Mouse (Mus musculus) liver, embryonic 16.5 days (tissue): Measurements from ENCODE around the gene Ubl5. TPM values are rescaled to one million over a fixed set of nuclear protein-coding genes. Genes with fewer than 3 reads are reported as not detected.
A peak's percentile ranks its signal among the peaks of the same experiment; 100 is the strongest.

Experiments used
- ATAC-seq: fragments of 200-750 bp; cut with Nextera tagmentation; 2 replicates; pipeline ENCODE4 v1.8.0; 2017; ENCODE audit warnings: low read depth, mild to moderate bottlenecking, moderate number of reproducible peaks, moderate library complexity
- H3K27ac ChIP-seq: fragments of 300-500 bp; sonication (generic); 2 replicates; pipeline ENCODE4 v1.5.1; 2014; ENCODE audit warnings: mild to moderate bottlenecking, low read length
- H3K27me3 ChIP-seq: fragments of 300-500 bp; sonication (generic); 2 replicates; pipeline ENCODE4 v1.6.1; 2014; ENCODE audit warnings: low read depth, low read length, mixed read lengths; ENCODE audit not compliant: control insufficient read depth, insufficient read depth
- H3K36me3 ChIP-seq: fragments of 300-500 bp; sonication (generic); 2 replicates; pipeline ENCODE4 v1.6.1; 2014; ENCODE audit warnings: mild to moderate bottlenecking; ENCODE audit not compliant: control insufficient read depth, insufficient read depth
- H3K4me1 ChIP-seq: fragments of 300-500 bp; sonication (generic); 2 replicates; pipeline ENCODE4 v1.6.1; 2014; ENCODE audit warnings: low read depth, low read length, mixed read lengths; ENCODE audit not compliant: control insufficient read depth
- H3K4me2 ChIP-seq: fragments of 300-500 bp; sonication (generic); 2 replicates; pipeline ENCODE4 v1.6.1; 2014; ENCODE audit warnings: low read depth, low read length, mixed read lengths
- H3K4me3 ChIP-seq: fragments of 300-500 bp; sonication (generic); 2 replicates; pipeline ENCODE4 v1.5.1; 2014; ENCODE audit warnings: low read depth, mild to moderate bottlenecking, low read length
- H3K9ac ChIP-seq: fragments of 300-500 bp; sonication (generic); 2 replicates; pipeline ENCODE4 v1.6.1; 2014; ENCODE audit warnings: low read depth, low read length
- H3K9me3 ChIP-seq: fragments of 300-500 bp; sonication (generic); replicated peaks from 2 replicates; pipeline ENCODE4 v1.6.1; 2016; ENCODE audit warnings: low read length; ENCODE audit not compliant: control insufficient read depth
- WGBS: fragments of 180-500 bp; shearing (Covaris S2); extraction: QIAGEN DNeasy Blood & Tissue Kit; methylation state at CpG from one replicate; pipeline ENCODE4 v1.1.7; 2014; ENCODE audit not compliant: insufficient replicate concordance; 5-methylcytosine and 5-hydroxymethylcytosine counted together
- polyA plus RNA-seq: library from polyadenylated mRNA; unstranded; fragments of >200 nt; fragmentation: Nextera tagmentation; extraction: Ambion mirVana; gene quantifications from 2 replicates; pipeline ENCODE4 v1.2.1, GENCODE M21; 2015

The Ubl5 gene
- 207 and 235 TPM in 2 replicates for polyA plus RNA-seq

DNA sequence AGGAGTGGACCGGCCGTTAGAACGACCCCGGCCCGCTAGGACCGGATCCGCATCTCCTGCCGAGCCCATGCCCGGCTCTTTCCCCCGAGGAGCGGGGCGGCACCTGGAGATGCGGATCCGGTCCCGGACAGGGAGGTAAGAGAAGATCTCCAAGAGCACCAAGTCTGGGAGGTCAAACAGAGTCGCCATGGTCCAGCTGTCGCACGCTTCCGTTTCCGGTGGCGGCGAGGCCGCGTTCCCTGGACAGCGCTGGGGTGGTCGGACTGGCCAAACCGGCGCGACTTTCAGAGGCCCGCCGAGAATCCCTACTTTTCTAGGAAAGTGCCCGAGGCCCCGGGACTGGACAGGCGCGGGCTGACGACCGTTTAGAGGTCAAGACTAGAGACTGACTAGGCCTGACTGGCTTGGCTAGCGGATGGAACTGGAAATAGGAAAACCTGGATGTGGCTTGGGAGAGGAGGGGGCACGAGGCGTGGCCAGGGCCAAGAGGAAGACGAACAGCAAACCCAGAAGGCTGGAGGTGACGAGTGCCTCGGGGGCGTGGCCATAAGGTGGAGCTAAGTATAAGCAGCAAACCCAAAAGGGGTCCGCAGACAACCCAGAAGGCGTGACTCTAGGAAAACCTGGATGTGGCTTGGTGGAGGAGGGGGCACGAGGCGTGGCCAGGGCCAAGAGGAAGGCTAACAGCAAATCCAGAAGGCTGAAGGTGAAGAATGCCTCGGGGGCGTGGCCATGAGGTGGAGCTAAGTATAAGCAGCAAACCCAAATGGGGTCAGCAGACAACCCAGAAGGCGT is at the start of gene Ubl5:
Gene Ubl5, plus strand, starts transcription at position 778 of the 795 bp plus-strand sequence.
- Histone ChIP-seq H3K9me3 (no peaks in the 10 kb centered on the region), H3K4me2 (peak within 1 kb of the TSS; percentile 99), H3K9ac (peak within 1 kb of the TSS; percentile 92), H3K36me3 (peaks cover 7% of the 10 kb centered on the region), H3K27ac (peak within 1 kb of the TSS; percentile 83), H3K4me3 (peak within 1 kb of the TSS; percentile 71), H3K27me3 (no peaks in the 10 kb centered on the region), H3K4me1 (peaks cover 33% of the 10 kb centered on the region)
- ATAC-seq, result peak; percentile 77
- 1% methylated on average over 51 of the region's 51 CpGs for WGBS

DNA sequence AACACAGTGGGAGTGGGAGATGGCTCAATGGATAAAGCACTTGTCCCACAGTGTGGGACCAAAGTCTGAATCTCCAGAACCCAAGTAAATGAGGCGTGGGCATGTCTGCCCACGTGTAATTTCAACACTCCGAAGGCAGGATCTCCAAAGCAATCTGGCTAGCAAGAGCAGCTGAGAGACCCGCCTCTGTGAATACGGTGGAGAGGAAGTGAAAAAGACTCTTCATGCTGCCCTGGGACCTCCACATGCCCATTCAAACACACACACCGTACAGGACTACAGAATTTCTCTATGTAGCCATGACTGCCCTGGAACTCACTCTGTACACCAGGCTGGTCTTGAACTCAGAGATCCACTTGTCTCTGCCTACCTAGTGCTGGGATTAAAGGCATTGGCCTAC is 41.4 kb upstream of the Ubl5 start:
- Histone ChIP-seq H3K27ac (no peak overlapping the region), H3K9ac (no peak overlapping the region), H3K4me1 (no peaks in the 10 kb centered on the region), H3K4me2 (no peak overlapping the region), H3K27me3 (no peaks in the 10 kb centered on the region; the same call in 1 of the 2 replicates), H3K36me3 (no peaks in the 10 kb centered on the region), H3K9me3 (no peaks in the 10 kb centered on the region), H3K4me3 (no peak overlapping the region)
- WGBS, result 56% methylated on average over 6 of the region's 6 CpGs
- no peak for ATAC-seq

DNA sequence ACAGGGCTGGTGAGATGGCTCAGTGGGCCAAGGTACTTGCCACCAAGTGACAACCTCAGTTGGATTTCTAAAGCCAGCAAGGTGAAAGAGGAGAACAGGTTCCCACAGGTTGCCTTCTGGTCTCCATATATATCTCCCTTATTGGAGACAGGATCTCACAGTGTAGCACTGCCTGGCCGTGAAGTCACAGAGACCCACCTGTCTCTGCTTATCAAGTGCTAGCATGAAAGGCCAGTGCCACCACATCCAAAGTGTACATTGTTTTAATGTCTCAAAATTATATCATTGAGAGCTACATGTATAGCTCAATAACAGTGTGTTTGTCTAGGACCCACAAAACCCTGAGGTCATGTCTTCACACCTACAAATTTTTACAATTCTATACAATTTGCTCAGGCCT is 36.4 kb upstream of the Ubl5 start:
- no peaks in the 10 kb centered on the region for H3K27me3 ChIP-seq
- H3K4me2 ChIP-seq, result no peak overlapping the region
- H3K9me3 ChIP-seq, result no peaks in the 10 kb centered on the region
- ATAC-seq, result no peak
- WGBS, result 67% methylated on average over 1 of the region's 1 CpGs
- H3K36me3 ChIP-seq, result no peaks in the 10 kb centered on the region
- H3K27ac ChIP-seq, result no peak overlapping the region
- H3K9ac ChIP-seq, result no peak overlapping the region
- no peak overlapping the region for H3K4me3 ChIP-seq
- H3K4me1 ChIP-seq, result no peaks in the 10 kb centered on the region

DNA sequence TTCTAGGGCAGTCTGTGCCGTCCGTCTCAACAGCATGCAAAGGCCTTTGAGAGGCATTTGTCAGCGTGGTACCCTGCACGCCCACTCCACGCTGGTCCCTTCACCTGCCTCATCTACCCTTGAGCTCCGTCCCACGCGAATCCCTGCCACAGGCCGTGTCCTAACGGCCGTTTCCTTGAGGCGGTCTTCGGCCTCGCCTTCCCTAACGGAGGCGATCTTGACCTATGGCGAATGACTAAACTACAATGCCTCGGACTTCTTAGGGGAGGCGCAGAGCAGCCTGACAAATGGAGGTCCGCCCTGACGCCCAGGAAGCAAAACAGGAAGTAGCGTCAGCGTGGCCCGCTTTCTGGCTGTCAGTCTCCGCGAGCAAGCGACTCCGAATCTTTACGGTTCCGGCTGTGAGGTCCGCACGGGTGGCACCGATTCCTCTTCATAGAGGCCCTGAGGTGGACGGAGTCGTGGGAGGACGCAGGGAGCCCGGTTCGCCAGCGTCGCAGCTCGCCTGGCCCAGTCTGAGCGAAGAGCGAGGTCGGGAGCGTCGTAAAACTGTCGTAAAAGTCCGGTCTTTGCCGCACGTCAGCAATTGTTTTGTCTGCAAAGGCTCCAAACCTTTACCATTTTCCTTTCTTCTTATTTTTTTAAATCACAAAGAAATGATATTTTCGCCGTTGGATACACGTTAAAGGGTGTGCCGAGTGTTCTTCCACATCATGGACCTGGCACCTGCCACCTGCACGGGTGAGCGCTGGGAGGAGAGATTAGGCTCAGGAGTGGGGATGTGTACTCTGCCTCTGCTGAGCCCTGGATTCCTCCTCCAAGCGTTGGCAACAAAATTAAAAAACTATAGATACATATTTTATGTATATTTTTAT is 35.3 kb upstream of the Ubl5 start:
- H3K9me3 ChIP-seq, result no peaks in the 10 kb centered on the region
- no peaks in the 10 kb centered on the region for H3K4me1 ChIP-seq
- peak overlapping the region; percentile 88 for H3K9ac ChIP-seq
- H3K27me3 ChIP-seq, result no peaks in the 10 kb centered on the region
- peak; percentile 87 for ATAC-seq
- peak overlapping the region; percentile 83 for H3K4me3 ChIP-seq
- H3K27ac ChIP-seq, result peak overlapping the region; percentile 92
- H3K4me2 ChIP-seq, result peak overlapping the region; percentile 90
- no peaks in the 10 kb centered on the region for H3K36me3 ChIP-seq
- WGBS, result 1% methylated on average over 57 of the region's 57 CpGs

DNA sequence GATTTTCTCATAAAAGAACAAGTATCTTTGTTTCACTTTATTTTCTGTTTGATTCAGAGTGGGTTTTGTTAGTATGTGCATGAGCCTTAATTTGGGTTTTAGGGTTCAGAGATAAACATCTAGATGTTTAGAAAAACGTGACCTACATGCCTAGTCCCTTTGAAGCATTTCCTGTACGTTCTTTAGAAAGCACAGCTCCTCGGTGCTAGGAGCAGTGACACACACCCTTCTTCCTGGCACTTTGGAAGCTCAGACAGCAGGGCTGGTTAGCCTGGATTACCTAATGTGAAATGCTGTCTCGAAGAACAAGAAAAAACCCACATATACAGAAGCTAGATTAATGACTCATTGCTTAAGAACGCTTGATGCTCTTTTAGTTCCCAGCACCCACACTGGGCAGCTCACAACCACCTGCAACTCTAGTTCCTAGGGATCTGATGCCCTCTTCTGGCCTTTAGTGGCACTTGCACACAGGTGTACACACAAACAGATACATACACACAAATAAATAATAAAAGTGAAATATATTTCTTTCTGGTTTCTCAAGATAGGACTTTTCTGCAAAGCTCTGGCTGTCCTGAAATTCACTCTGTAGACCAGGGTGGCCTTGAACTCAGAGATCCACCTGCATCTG is 32.7 kb upstream of the Ubl5 start:
- H3K9me3 ChIP-seq, result no peaks in the 10 kb centered on the region
- H3K4me3 ChIP-seq, result no peak overlapping the region
- no peak for ATAC-seq
- H3K27me3 ChIP-seq, result no peaks in the 10 kb centered on the region
- no peak overlapping the region for H3K27ac ChIP-seq
- WGBS, result 63% methylated on average over 5 of the region's 5 CpGs
- no peaks in the 10 kb centered on the region for H3K4me1 ChIP-seq
- H3K4me2 ChIP-seq, result no peak overlapping the region
- no peak overlapping the region for H3K9ac ChIP-seq
- H3K36me3 ChIP-seq, result no peaks in the 10 kb centered on the region

DNA sequence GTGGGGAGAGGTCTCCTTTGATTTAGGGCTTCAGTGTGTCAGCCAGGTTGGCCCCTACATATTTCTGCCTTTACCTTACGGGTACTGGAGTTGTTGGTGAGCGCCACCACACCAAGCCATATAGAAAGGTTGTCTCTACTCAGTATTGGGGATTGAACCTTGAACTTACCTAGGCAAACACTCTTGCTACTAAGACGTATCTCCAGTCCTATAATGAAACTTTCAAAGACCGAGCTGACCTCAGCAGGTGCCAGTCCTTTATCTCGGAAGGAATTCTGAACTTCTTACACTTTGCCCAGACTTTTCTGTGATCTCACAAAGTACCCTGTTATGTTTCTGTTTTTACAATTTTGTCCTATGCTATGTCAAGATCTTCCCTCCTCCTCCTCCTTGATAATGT is 30.7 kb upstream of the Ubl5 start:
- H3K9me3 ChIP-seq, result no peaks in the 10 kb centered on the region
- no peaks in the 10 kb centered on the region for H3K36me3 ChIP-seq
- H3K4me1 ChIP-seq, result no peaks in the 10 kb centered on the region
- no peak overlapping the region for H3K27ac ChIP-seq
- WGBS, result 63% methylated on average over 5 of the region's 5 CpGs
- H3K9ac ChIP-seq, result no peak overlapping the region
- H3K4me3 ChIP-seq, result no peak overlapping the region
- no peaks in the 10 kb centered on the region for H3K27me3 ChIP-seq
- ATAC-seq, result no peak
- H3K4me2 ChIP-seq, result no peak overlapping the region

DNA sequence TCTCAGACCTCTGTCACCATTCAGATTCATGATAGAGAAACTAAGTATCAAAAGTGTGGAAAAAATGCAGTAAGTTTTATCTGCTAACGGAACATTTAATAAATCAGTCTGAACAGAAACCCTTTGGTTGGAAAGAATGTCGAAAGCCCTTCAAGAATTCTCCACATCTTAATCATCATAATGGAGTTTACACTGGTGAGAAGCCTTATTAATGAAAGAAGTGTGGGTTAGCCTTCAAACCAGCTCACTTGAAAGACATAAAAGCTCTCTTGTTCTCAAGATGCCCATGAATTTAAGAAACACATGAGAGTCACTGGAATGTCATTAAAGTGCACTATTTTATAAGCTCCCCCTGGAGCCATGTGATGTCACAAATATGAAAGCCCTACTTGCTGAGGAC is 26.0 kb upstream of the Ubl5 start:
- 71% methylated on average over 2 of the region's 2 CpGs for WGBS
- no peaks in the 10 kb centered on the region for H3K27me3 ChIP-seq
- H3K4me2 ChIP-seq, result no peak overlapping the region
- no peak overlapping the region for H3K4me3 ChIP-seq
- ATAC-seq, result no peak
- H3K4me1 ChIP-seq, result no peaks in the 10 kb centered on the region
- H3K9me3 ChIP-seq, result no peaks in the 10 kb centered on the region
- H3K9ac ChIP-seq, result no peak overlapping the region
- no peak overlapping the region for H3K27ac ChIP-seq
- H3K36me3 ChIP-seq, result no peaks in the 10 kb centered on the region

DNA sequence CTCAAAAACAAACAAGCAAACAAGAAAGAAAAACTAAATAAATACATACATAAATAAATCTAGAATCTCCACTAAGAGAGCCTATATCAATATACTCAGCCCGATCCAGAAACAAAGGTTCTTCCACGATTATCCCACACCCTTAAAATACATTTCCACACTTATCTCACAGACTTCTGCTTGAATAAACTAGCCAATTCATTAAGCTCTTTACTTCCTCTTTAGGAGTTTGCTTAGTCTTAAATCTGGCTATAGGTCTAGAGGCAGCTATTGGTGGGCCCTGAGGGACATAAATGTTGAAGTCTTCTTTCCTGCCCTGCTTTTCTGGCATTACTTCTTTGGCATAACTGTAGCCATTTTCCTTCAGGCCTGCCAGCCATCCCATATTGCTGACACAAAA is 11.3 kb upstream of the Ubl5 start:
- Histone ChIP-seq H3K27ac (no peak overlapping the region), H3K4me3 (no peak overlapping the region), H3K9me3 (no peaks in the 10 kb centered on the region), H3K9ac (no peak overlapping the region), H3K27me3 (no peaks in the 10 kb centered on the region), H3K36me3 (no peaks in the 10 kb centered on the region), H3K4me2 (no peak overlapping the region), H3K4me1 (no peaks in the 10 kb centered on the region)
- ATAC-seq, result no peak
- WGBS, result 80% methylated on average over 2 of the region's 2 CpGs
